Mouse (Mus musculus) CH12.LX (cell line): Measurements from ENCODE around the gene Olfr1152. TPM values are rescaled to one million over a fixed set of nuclear protein-coding genes. Genes with fewer than 3 reads are reported as not detected.

ENCODE experiments used
- DNase-seq: peaks from one replicate; pipeline ENCODE4 v3.0.0-alpha.2; 2013; ENCODE audit errors: extremely low read depth
- H3K27ac ChIP-seq: 2 replicates; pipeline ENCODE4 v1.5.1; 2012; ENCODE audit warnings: low read depth, mild to moderate bottlenecking, control low read depth, moderate library complexity; ENCODE audit not compliant: insufficient read depth
- H3K27me3 ChIP-seq: replicated peaks from 2 replicates; pipeline ENCODE3; 2012; ENCODE audit warnings: inconsistent platforms
- H3K36me3 ChIP-seq, 2 experiments: replicated peaks in 1 of 2; 2 replicates each; pipeline versions ENCODE3 to v1.6.1; 2012; ENCODE audit warnings: inconsistent platforms in 1 of 2, low read length in 1 of 2, mild to moderate bottlenecking in 1 of 2, mixed read lengths in 1 of 2, moderate library complexity in 1 of 2; ENCODE audit not compliant: control insufficient read depth in 1 of 2, insufficient read depth in 1 of 2
- H3K4me1 ChIP-seq, 2 experiments: 2 replicates each; pipeline ENCODE4 v1.6.1; 2012; ENCODE audit warnings: inconsistent platforms in 1 of 2, moderate library complexity in 1 of 2; ENCODE audit not compliant: insufficient read depth in 2 of 2, control insufficient read depth in 1 of 2
- H3K4me2 ChIP-seq: 2 replicates; pipeline ENCODE4 v1.6.1; 2012; ENCODE audit warnings: low read depth, mild to moderate bottlenecking, control low read depth; ENCODE audit not compliant: poor library complexity, insufficient read depth, severe bottlenecking
- H3K4me3 ChIP-seq, 3 experiments: fragments of 150-350 bp in 1 of 3; sonication (generic) in 1 of 3; replicated peaks in 1 of 3; 2 replicates each; pipeline versions ENCODE3 to v1.5.1; 2011 to 2012; ENCODE audit warnings: low read depth in 2 of 3, low read length in 2 of 3, mild to moderate bottlenecking in 2 of 3, moderate library complexity in 2 of 3, control low read depth in 1 of 3, improper control_type of control experiment in 1 of 3, inconsistent platforms in 1 of 3, mixed read lengths in 1 of 3; ENCODE audit not compliant: poor library complexity in 1 of 3
- H3K79me2 ChIP-seq: replicated peaks from 2 replicates; pipeline ENCODE4 v1.6.1; 2012; ENCODE audit warnings: mild to moderate bottlenecking, moderate library complexity; ENCODE audit not compliant: control insufficient read depth, poor library complexity, insufficient read depth, severe bottlenecking; ENCODE audit errors: extremely low read depth
- H3K9ac ChIP-seq: 2 replicates; pipeline ENCODE4 v1.6.1; 2012; ENCODE audit warnings: low read depth, mild to moderate bottlenecking, control low read depth, moderate library complexity; ENCODE audit not compliant: insufficient read depth
- H3K9me3 ChIP-seq: replicated peaks from 2 replicates; pipeline ENCODE3; 2012; ENCODE audit warnings: low read length, inconsistent platforms, mixed read lengths
- BHLHE40 ChIP-seq: IDR thresholded peaks from 2 replicates; pipeline ENCODE4 v1.6.1; 2011; ENCODE audit warnings: mild to moderate bottlenecking, low read depth, low read length, improper control_type of control experiment
- CHD1 ChIP-seq: IDR thresholded peaks from 2 replicates; pipeline ENCODE4 v1.6.1; 2012; ENCODE audit warnings: low read depth, low read length, improper control_type of control experiment, inconsistent platforms
- CHD2 ChIP-seq: IDR thresholded peaks from 2 replicates; pipeline ENCODE4 v1.6.1; 2011; ENCODE audit warnings: low read length, improper control_type of control experiment
- ELF1 ChIP-seq: IDR thresholded peaks from 2 replicates; pipeline ENCODE4 v1.6.1; 2014; ENCODE audit warnings: low read depth, mild to moderate bottlenecking, inconsistent platforms, low read length, improper control_type of control experiment
- ETS1 ChIP-seq: conservative IDR thresholded peaks from 2 replicates; pipeline ENCODE4 v1.6.1; 2012; ENCODE audit warnings: low read depth, mild to moderate bottlenecking, inconsistent platforms, low read length, improper control_type of control experiment, moderate library complexity
- HCFC1 ChIP-seq: IDR thresholded peaks from 2 replicates; pipeline ENCODE4 v1.6.1; 2012; ENCODE audit warnings: low read depth, mild to moderate bottlenecking, inconsistent platforms, low read length, improper control_type of control experiment
- IRF4 ChIP-seq: IDR thresholded peaks from 2 replicates; pipeline ENCODE4 v1.6.1; 2014; ENCODE audit warnings: low read depth, mild to moderate bottlenecking, inconsistent platforms, low read length, improper control_type of control experiment
- JUND ChIP-seq: conservative IDR thresholded peaks from 2 replicates; pipeline ENCODE4 v1.6.1; 2011; ENCODE audit warnings: low read depth, low read length, improper control_type of control experiment
- KAT2A ChIP-seq: IDR thresholded peaks from 2 replicates; pipeline ENCODE4 v1.6.1; 2012; ENCODE audit warnings: low read length, improper control_type of control experiment, inconsistent platforms; ENCODE audit not compliant: insufficient replicate concordance
- MAFK ChIP-seq: IDR thresholded peaks from 2 replicates; pipeline ENCODE4 v1.6.1; 2011; ENCODE audit warnings: low read length, improper control_type of control experiment; ENCODE audit not compliant: insufficient replicate concordance
- MAX ChIP-seq: IDR thresholded peaks from 2 replicates; pipeline ENCODE4 v1.6.1; 2011; ENCODE audit warnings: low read length, improper control_type of control experiment
- MEF2A ChIP-seq: IDR thresholded peaks from 2 replicates; pipeline ENCODE4 v1.6.1; 2014; ENCODE audit warnings: low read depth, mild to moderate bottlenecking, inconsistent platforms, low read length, improper control_type of control experiment, borderline replicate concordance
- NELFE ChIP-seq: IDR thresholded peaks from 2 replicates; pipeline ENCODE4 v1.6.1; 2011; ENCODE audit warnings: low read depth, low read length, improper control_type of control experiment
- POLR2A ChIP-seq: IDR thresholded peaks from 2 replicates; pipeline ENCODE4 v1.6.1; 2011; ENCODE audit warnings: low read depth, mild to moderate bottlenecking, improper control_type of control experiment, low read length
- SMC3 ChIP-seq: IDR thresholded peaks from 2 replicates; pipeline ENCODE4 v1.6.1; 2011; ENCODE audit warnings: low read depth, low read length, improper control_type of control experiment
- TBP ChIP-seq: conservative IDR thresholded peaks from 2 replicates; pipeline ENCODE4 v1.6.1; 2011; ENCODE audit warnings: low read depth, low read length, improper control_type of control experiment
- TCF12 ChIP-seq: IDR thresholded peaks from 2 replicates; pipeline ENCODE4 v1.6.1; 2014; ENCODE audit warnings: low read depth, mild to moderate bottlenecking, inconsistent platforms, low read length, improper control_type of control experiment
- UBTF ChIP-seq: IDR thresholded peaks from 2 replicates; pipeline ENCODE4 v1.6.1; 2012; ENCODE audit warnings: low read depth, mild to moderate bottlenecking, inconsistent platforms, low read length, improper control_type of control experiment, moderate library complexity
- USF1 ChIP-seq: IDR thresholded peaks from 2 replicates; pipeline ENCODE4 v1.6.1; 2014; ENCODE audit warnings: low read depth, mild to moderate bottlenecking, inconsistent platforms, low read length, improper control_type of control experiment
- ZC3H11A ChIP-seq: IDR thresholded peaks from 2 replicates; pipeline ENCODE4 v1.6.1; 2012; ENCODE audit warnings: low read depth, mild to moderate bottlenecking, inconsistent platforms, low read length, improper control_type of control experiment
- ZKSCAN1 ChIP-seq: IDR thresholded peaks from 2 replicates; pipeline ENCODE4 v1.6.1; 2012; ENCODE audit warnings: low read depth, inconsistent platforms, low read length, improper control_type of control experiment, borderline replicate concordance
- ZMIZ1 ChIP-seq: IDR thresholded peaks from 2 replicates; pipeline ENCODE4 v1.6.1; 2012; ENCODE audit warnings: low read depth, mild to moderate bottlenecking, inconsistent platforms, low read length, improper control_type of control experiment
- ZNF384 ChIP-seq: IDR thresholded peaks from 2 replicates; pipeline ENCODE4 v1.6.1; 2012; ENCODE audit warnings: low read depth, low read length, improper control_type of control experiment, inconsistent platforms
- dilution Hi-C: fragments of 300-500 bp; cut with MboI; formaldehyde crosslinking; loops from 2 replicates; pipeline ENCODE4 v1.14.3; 2020; ENCODE audit warnings: low sequenced_read_pairs; ENCODE audit not compliant: extremely low pct_unique_long_range_greater_than_20kb, extremely low pct_ligation_motif_present
- in situ Hi-C: fragments of 300-500 bp; cut with MboI; formaldehyde crosslinking; loops from 3 replicates; pipeline ENCODE4 v1.14.3; 2019; ENCODE audit warnings: low sequenced_read_pairs, low pct_ligation_motif_present, low pct_unique_long_range_greater_than_20kb, mixed read lengths
- polyA plus RNA-seq: library from polyadenylated mRNA; unstranded; fragments of >175 nt; gene quantifications from 2 replicates; pipeline ENCODE4 v1.2.1, GENCODE M21; 2012; ENCODE audit warnings: low read depth; ENCODE audit not compliant: insufficient read length
- total RNA-seq, 2 experiments: library from RNA; depleted of rRNA; stranded (reverse); fragments of 300-350 nt in 1 of 2; fragments of >200 nt in 1 of 2; gene quantifications; 2 replicates each; pipeline ENCODE4 v1.2.3; 2012 to 2014

The Olfr1152 gene
- total and polyA plus RNA-seq, 3 experiments: 0.04 TPM; not detected in 2

DNA sequence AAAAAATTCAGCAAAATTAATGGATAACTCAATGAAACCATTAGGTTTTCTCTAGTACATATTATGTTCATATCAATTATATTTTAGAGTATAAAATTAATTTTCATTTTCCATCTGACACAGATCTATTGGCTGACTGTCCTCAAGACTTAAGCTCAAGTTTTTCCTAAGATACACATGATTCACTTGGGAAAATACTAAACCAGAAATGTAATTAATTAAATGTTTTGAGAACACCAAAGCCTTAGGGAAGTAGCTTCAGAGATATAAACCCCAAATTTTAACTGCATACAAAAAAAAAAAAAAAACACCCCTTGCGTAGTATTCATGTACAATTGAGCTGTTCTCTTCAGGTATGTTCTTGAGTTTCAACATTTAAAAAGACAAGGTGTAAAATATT, 10.7 kb upstream of the Olfr1152 start, which contains the start of gene Olfr1151:
Gene Olfr1151, plus strand, starts transcription at position 301 of the 400 bp plus-strand sequence.
- DNase-seq: no peak
- H3K9me3 ChIP-seq: peaks cover 11% of the 10 kb centered on the region
- no peak within 1 kb of the TSS for H3K9ac ChIP-seq
- no peak within 1 kb of the TSS for H3K4me3 ChIP-seq
- no peaks in the 10 kb centered on the region for H3K36me3 ChIP-seq
- no peak within 1 kb of the TSS for H3K27ac ChIP-seq
- no peaks in the 10 kb centered on the region for H3K27me3 ChIP-seq
- in situ Hi-C loops: no loop called here
- TF ChIP-seq NELFE: no peak
- TF ChIP-seq MEF2A: no peak
- TF ChIP-seq CHD2: no peak
- no peak for TF ChIP-seq ZKSCAN1
- no peak for TF ChIP-seq BHLHE40
- no peak for TF ChIP-seq JUND
- no peak for TF ChIP-seq ZMIZ1
- TF ChIP-seq USF1: no peak
- TF ChIP-seq UBTF: no peak
- TF ChIP-seq TCF12: no peak
- no peak for TF ChIP-seq TBP
- no peak for TF ChIP-seq ZC3H11A
- no peak for TF ChIP-seq ELF1
- no peak for TF ChIP-seq POLR2A
- TF ChIP-seq ETS1: no peak
- no peaks in the 10 kb centered on the region for H3K79me2 ChIP-seq
- no peak within 1 kb of the TSS for H3K4me2 ChIP-seq
- dilution Hi-C loops: no loop called here
- H3K4me1 ChIP-seq: no peaks in the 10 kb centered on the region

DNA sequence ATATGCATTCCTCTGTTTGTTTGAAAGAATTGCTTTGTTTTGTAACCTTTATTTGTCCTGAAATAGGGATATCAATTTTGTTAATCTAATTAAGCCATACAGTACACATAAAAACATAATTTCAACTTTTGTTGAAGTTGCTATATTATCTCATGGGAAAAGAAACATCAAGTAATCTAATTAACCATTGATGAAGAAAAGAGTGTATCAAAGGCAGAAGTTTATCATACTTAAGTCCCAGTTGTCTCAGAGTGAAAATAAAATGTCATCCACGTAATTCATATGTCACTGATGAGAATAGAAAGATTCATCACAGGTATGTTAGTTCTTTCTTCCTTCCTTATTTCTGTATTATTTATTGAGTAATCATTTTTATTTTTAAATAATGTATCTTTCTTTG, 28.4 kb downstream of the Olfr1152 start, which contains the start of gene Olfr1153:
Gene Olfr1153, plus strand, starts transcription at position 301 of the 400 bp plus-strand sequence.
- in situ Hi-C loops (no loop called here), dilution Hi-C loops (no loop called here)
- no peak within 1 kb of the TSS for H3K9ac ChIP-seq
- no peak for DNase-seq
- H3K4me2 ChIP-seq: no peak within 1 kb of the TSS
- H3K27me3 ChIP-seq: no peaks in the 10 kb centered on the region
- H3K36me3 ChIP-seq: no peaks in the 10 kb centered on the region
- no peak within 1 kb of the TSS for H3K27ac ChIP-seq
- no peak within 1 kb of the TSS for H3K4me3 ChIP-seq
- peaks cover 13% of the 10 kb centered on the region for H3K9me3 ChIP-seq
- no peaks in the 10 kb centered on the region for H3K79me2 ChIP-seq
- no peak for TF ChIP-seq CHD2
- no peak for TF ChIP-seq ZNF384
- no peak for TF ChIP-seq MAFK
- TF ChIP-seq ZKSCAN1: no peak
- no peak for TF ChIP-seq NELFE
- TF ChIP-seq USF1: no peak
- TF ChIP-seq IRF4: no peak
- no peak for TF ChIP-seq SMC3
- no peak for TF ChIP-seq CHD1
- TF ChIP-seq JUND: no peak
- no peak for TF ChIP-seq MEF2A
- TF ChIP-seq HCFC1: no peak
- TF ChIP-seq POLR2A: no peak
- no peak for TF ChIP-seq MAX
- no peak for TF ChIP-seq KAT2A
- H3K4me1 ChIP-seq: no peaks in the 10 kb centered on the region
